Mouse (Mus musculus) liver, embryonic 14.5 days (tissue): ENCODE results near the gene Rbms3. TPM values are rescaled to one million over a fixed set of nuclear protein-coding genes. Genes with fewer than 3 reads are reported as not detected.

ENCODE experiments used
- ATAC-seq: fragments of 200-750 bp; cut with Nextera tagmentation; 2 replicates; pipeline ENCODE4 v1.8.0; 2017; ENCODE audit warnings: moderate number of reproducible peaks, mild to moderate bottlenecking, moderate library complexity; ENCODE audit not compliant: insufficient read depth
- DNase-seq, 3 experiments: peaks; one replicate each; pipeline ENCODE4 v3.0.0-alpha.2; 2012 to 2013; ENCODE audit warnings: low read depth in 3 of 3, low spot score in 3 of 3
- H3K27ac ChIP-seq: fragments of 300-500 bp; sonication (generic); 2 replicates; pipeline ENCODE4 v1.5.1; 2014; ENCODE audit warnings: moderate library complexity, mild to moderate bottlenecking, control low read depth, inconsistent platforms
- H3K27me3 ChIP-seq: fragments of 300-500 bp; sonication (generic); 2 replicates; pipeline ENCODE4 v1.6.1; 2014; ENCODE audit warnings: mild to moderate bottlenecking, low read length, moderate library complexity; ENCODE audit not compliant: control insufficient read depth, insufficient read depth
- H3K36me3 ChIP-seq: fragments of 300-500 bp; sonication (generic); replicated peaks from 2 replicates; pipeline ENCODE4 v1.6.1; 2014; ENCODE audit warnings: low read depth; ENCODE audit not compliant: control insufficient read depth, insufficient read depth
- H3K4me1 ChIP-seq, 2 experiments: fragments of 200-500 bp in 1 of 2; fragments of 300-500 bp in 1 of 2; sonication (generic) in 1 of 2; replicated peaks; 2 replicates each; pipeline ENCODE4 v1.6.1; 2012 to 2014; ENCODE audit warnings: antibody characterized with exemption in 1 of 2, inconsistent platforms in 1 of 2, low read length in 1 of 2; ENCODE audit not compliant: control insufficient read depth in 2 of 2, insufficient read depth in 2 of 2
- H3K4me2 ChIP-seq: fragments of 300-500 bp; sonication (generic); 2 replicates; pipeline ENCODE4 v1.6.1; 2014; ENCODE audit warnings: low read depth, mild to moderate bottlenecking, control low read depth, moderate library complexity
- H3K4me3 ChIP-seq, 2 experiments: fragments of 200-500 bp in 1 of 2; fragments of 300-500 bp in 1 of 2; sonication (generic) in 1 of 2; 2 replicates each; pipeline ENCODE4 v1.5.1; 2012 to 2014; ENCODE audit warnings: low read depth in 2 of 2, low read length in 2 of 2, mild to moderate bottlenecking in 2 of 2, control low read depth in 1 of 2, inconsistent platforms in 1 of 2, moderate library complexity in 1 of 2; ENCODE audit not compliant: insufficient read depth in 1 of 2
- H3K9ac ChIP-seq: fragments of 300-500 bp; sonication (generic); replicated peaks from 2 replicates; pipeline ENCODE4 v1.6.1; 2014; ENCODE audit warnings: mild to moderate bottlenecking, control low read depth, moderate library complexity
- H3K9me3 ChIP-seq: fragments of 300-500 bp; sonication (generic); 2 replicates; pipeline ENCODE4 v1.6.1; 2016; ENCODE audit warnings: low read length, mixed read lengths; ENCODE audit not compliant: control insufficient read depth
- CTCF ChIP-seq: IDR thresholded peaks from 2 replicates; pipeline ENCODE4 v1.5.1; 2016; ENCODE audit warnings: antibody characterized with exemption, low read depth, control low read depth
- EP300 ChIP-seq: IDR thresholded peaks from 2 replicates; pipeline ENCODE4 v1.6.1; 2016; ENCODE audit warnings: antibody characterized with exemption, low read depth
- WGBS: fragments of 180-500 bp; shearing (Covaris S2); extraction: QIAGEN DNeasy Blood & Tissue Kit; methylation state at CpG from one replicate; pipeline ENCODE4 v1.1.7; 2014; ENCODE audit not compliant: insufficient replicate concordance; 5-methylcytosine and 5-hydroxymethylcytosine counted together
- polyA plus RNA-seq, 2 experiments: library from polyadenylated mRNA; depleted of rRNA in 1 of 2; stranded (reverse) in 1 of 2; unstranded in 1 of 2; fragments of >200 nt; fragmentation: Nextera tagmentation in 1 of 2; extraction: Ambion mirVana in 1 of 2; gene quantifications; 2 replicates each; pipeline versions ENCODE4 v1.2.1 to v1.2.3; 2012 to 2014

Gene Rbms3
- polyA plus RNA-seq, 2 experiments: 0.88 to 2.4 TPM

DNA sequence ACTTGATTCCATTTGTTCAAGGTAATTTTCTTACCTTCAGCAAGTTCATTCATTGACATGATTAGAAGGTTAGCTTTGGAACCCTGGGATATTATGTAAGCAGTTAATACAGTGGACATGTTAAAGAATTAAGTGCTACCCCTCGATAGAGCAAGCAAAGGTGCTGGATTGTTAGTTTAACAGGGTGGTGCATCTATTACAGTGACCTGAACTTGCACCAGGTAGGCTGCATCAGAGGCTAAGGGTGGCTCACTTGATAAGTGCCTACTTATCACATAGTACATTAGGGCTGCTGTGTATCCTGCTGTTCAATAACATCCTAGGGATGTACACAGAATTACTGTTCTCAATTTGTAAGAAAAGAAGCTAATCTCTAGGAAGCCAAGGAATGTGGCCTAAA lies 996.6 kb downstream of the Rbms3 start:
- H3K4me2 ChIP-seq: no peak overlapping the region
- TF ChIP-seq EP300 (no peak), CTCF (no peak)
- no peak overlapping the region for H3K9ac ChIP-seq
- H3K27ac ChIP-seq: no peak overlapping the region
- no peaks in the 10 kb centered on the region; the same call in 1 of the 2 replicates for H3K9me3 ChIP-seq
- no peaks in the 10 kb centered on the region for H3K27me3 ChIP-seq
- no peaks in the 10 kb centered on the region for H3K36me3 ChIP-seq
- 43% methylated on average over 1 of the region's 1 CpGs for WGBS
- DNase-seq (no peak), ATAC-seq (no peak)
- no peak overlapping the region for H3K4me3 ChIP-seq
- no peaks in the 10 kb centered on the region for H3K4me1 ChIP-seq

- Histone ChIP-seq H3K27me3 (no peaks in the 10 kb centered on the region), H3K27ac (no peak overlapping the region), H3K4me2 (no peak overlapping the region), H3K36me3 (no peaks in the 10 kb centered on the region), H3K9ac (no peak overlapping the region), H3K9me3 (no peaks in the 10 kb centered on the region; the same call in 1 of the 2 replicates), H3K4me1 (no peaks in the 10 kb centered on the region), H3K4me3 (no peak overlapping the region)
- WGBS: 61% methylated on average over 1 of the region's 1 CpGs
- DNase-seq: no peak
- no peak for ATAC-seq
- TF ChIP-seq EP300 (no peak), CTCF (no peak)
These were observed 997.9 kb downstream of the Rbms3 start for GRCm38 (mm10) chr9:116631816-116632215.

DNA sequence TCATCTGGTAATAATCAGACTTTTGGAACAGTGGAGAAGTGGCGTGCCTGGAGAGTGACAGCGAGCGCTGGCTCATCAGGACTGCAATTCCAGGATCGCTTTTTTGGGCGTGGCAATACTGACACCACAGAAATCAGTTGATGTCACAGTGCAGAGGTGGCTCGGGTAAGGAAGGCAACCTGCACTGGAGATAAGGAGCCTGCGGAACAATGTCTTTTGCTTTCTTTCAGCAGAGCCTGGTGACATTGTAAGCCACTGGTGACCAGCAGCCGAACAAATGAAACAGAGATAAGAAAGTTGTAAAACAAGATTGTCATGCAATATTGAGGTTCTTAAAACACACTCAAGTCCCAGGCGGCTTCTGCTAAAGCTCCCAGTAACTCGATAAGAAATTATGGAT lies 998.9 kb downstream of the Rbms3 start:
- Histone ChIP-seq H3K9me3 (no peaks in the 10 kb centered on the region; the same call in 1 of the 2 replicates), H3K4me1 (no peaks in the 10 kb centered on the region), H3K9ac (no peak overlapping the region), H3K36me3 (no peaks in the 10 kb centered on the region), H3K27me3 (no peaks in the 10 kb centered on the region), H3K4me3 (no peak overlapping the region), H3K4me2 (no peak overlapping the region), H3K27ac (no peak overlapping the region)
- TF ChIP-seq CTCF: no peak
- ATAC-seq (no peak), DNase-seq (no peak)
- WGBS: 38% methylated on average over 10 of the region's 10 CpGs

- Histone ChIP-seq H3K9ac (no peak overlapping the region), H3K36me3 (no peaks in the 10 kb centered on the region), H3K27me3 (no peaks in the 10 kb centered on the region), H3K27ac (no peak overlapping the region), H3K9me3 (no peaks in the 10 kb centered on the region), H3K4me3 (no peak overlapping the region), H3K4me1 (no peaks in the 10 kb centered on the region), H3K4me2 (no peak overlapping the region)
- DNase-seq (no peak), ATAC-seq (no peak)
- no peak for TF ChIP-seq CTCF
- no peak for TF ChIP-seq EP300
- WGBS: 67% methylated on average over 5 of the region's 5 CpGs
These were observed 1009.3 kb downstream of the Rbms3 start for GRCm38 (mm10) chr9:116620434-116620833.

DNA sequence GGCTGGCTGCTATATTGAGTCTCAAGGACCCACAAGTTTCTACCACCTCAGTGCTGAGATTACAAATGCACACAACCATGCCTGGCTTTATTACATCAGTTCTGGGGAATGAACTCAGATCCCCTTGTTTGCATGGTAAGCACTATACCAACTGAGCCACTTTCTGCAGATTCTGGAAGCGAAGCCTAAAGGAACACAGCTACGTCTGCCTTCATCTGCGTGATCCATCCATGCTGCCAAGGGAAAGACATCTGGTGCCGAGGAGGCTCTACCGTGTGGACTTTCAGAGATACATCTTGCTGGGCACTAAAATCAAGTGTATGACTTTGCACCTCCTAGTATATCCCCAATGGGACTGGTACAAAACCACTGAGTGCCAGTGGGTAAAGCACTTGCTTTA lies 1010.8 kb downstream of the Rbms3 start:
- no peaks in the 10 kb centered on the region for H3K9me3 ChIP-seq
- 80% methylated on average over 5 of the region's 5 CpGs for WGBS
- DNase-seq: no peak

DNA sequence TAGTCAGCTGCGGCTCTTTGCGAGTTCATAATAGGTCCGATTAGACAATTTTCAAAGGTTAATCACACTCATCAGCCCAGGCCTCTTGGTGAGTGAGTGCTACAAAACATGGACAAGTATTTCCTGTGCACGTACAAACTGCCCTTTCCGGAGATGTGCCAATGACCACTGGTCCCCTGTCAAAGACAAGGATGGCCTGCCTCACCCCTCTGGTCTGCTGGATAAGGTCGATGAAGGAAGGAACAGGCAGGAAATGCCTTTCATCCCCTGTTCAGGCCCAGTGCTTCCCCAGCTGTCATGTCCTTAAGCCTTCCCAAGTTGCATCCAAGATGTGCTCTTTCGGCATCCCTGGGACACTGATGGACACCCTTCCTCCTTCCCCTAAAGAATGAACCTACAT lies 1016.4 kb downstream of the Rbms3 start:
- WGBS: 55% methylated on average over 7 of the region's 7 CpGs

More for the DNA sequence above, 1010.8 kb downstream of the Rbms3 start:
- Histone ChIP-seq H3K4me3 (no peak overlapping the region), H3K27me3 (no peaks in the 10 kb centered on the region), H3K4me2 (no peak overlapping the region), H3K27ac (no peak overlapping the region), H3K36me3 (no peaks in the 10 kb centered on the region), H3K9ac (no peak overlapping the region), H3K4me1 (no peaks in the 10 kb centered on the region)
- no peak for TF ChIP-seq CTCF
- no peak for TF ChIP-seq EP300
- no peak for ATAC-seq

More for the DNA sequence above, 1016.4 kb downstream of the Rbms3 start:
- DNase-seq (no peak), ATAC-seq (no peak)
- H3K4me1 ChIP-seq: no peaks in the 10 kb centered on the region
- no peaks in the 10 kb centered on the region for H3K36me3 ChIP-seq
- H3K27me3 ChIP-seq: no peaks in the 10 kb centered on the region
- no peak for TF ChIP-seq CTCF
- TF ChIP-seq EP300: no peak
- no peak overlapping the region for H3K4me3 ChIP-seq
- H3K9me3 ChIP-seq: no peaks in the 10 kb centered on the region
- H3K4me2 ChIP-seq: no peak overlapping the region
- H3K27ac ChIP-seq: no peak overlapping the region
- no peak overlapping the region for H3K9ac ChIP-seq
